Mouse (Mus musculus): Measurements from ENCODE around the gene Casc1.

The Casc1 gene

GRCm38 (mm10) chr6:145204440-145204839 is 6.4 kb downstream of the Casc1 start:
- 90% methylated on average over 6 of the region's 6 CpGs for WGBS

GRCm38 (mm10) chr6:145202432-145203125 is 8.2 kb downstream of the Casc1 start:
- 81% methylated on average over 13 of the region's 13 CpGs for WGBS

- whole genome bisulfite sequencing, result 65% methylated on average over 8 of the region's 8 CpGs
These were observed 12.7 kb downstream of the Casc1 start for GRCm38 (mm10) chr6:145197949-145198686.

- WGBS, result 62% methylated on average over 11 of the region's 11 CpGs
These were observed 17.4 kb downstream of the Casc1 start for GRCm38 (mm10) chr6:145193446-145193845.

GRCm38 (mm10) chr6:145193038-145193437 is 17.8 kb downstream of the Casc1 start:
- 66% methylated on average over 3 of the region's 3 CpGs for WGBS

- 50% methylated on average over 27 of the region's 27 CpGs for WGBS
These were observed 23.4 kb downstream of the Casc1 start for GRCm38 (mm10) chr6:145187093-145188088.

GRCm38 (mm10) chr6:145186096-145186495 is 24.7 kb downstream of the Casc1 start:
- 95% methylated on average over 1 of the region's 1 CpGs for WGBS

- 78% methylated on average over 8 of the region's 8 CpGs for WGBS
These were observed 28.8 kb downstream of the Casc1 start for GRCm38 (mm10) chr6:145182044-145182443.

GRCm38 (mm10) chr6:145179665-145180064 is 31.1 kb downstream of the Casc1 start:
- WGBS, result 55% methylated on average over 6 of the region's 6 CpGs

GRCm38 (mm10) chr6:145176474-145176873 is 34.3 kb downstream of the Casc1 start:
- WGBS, result 76% methylated on average over 10 of the region's 10 CpGs

- 46% methylated on average over 9 of the region's 9 CpGs for WGBS
These were observed 35.2 kb downstream of the Casc1 start for GRCm38 (mm10) chr6:145175571-145175981.

GRCm38 (mm10) chr6:145173781-145174191 is 37.0 kb downstream of the Casc1 start:
- 17% methylated on average over 11 of the region's 11 CpGs for WGBS

GRCm38 (mm10) chr6:145171892-145172606 is 38.8 kb downstream of the Casc1 start:
- 87% methylated on average over 14 of the region's 14 CpGs for WGBS

- WGBS, result 71% methylated on average over 5 of the region's 5 CpGs
These were observed 50.2 kb downstream of the Casc1 start for GRCm38 (mm10) chr6:145160581-145160980.

- 70% methylated on average over 4 of the region's 4 CpGs for WGBS
These were observed 52.2 kb downstream of the Casc1 start for GRCm38 (mm10) chr6:145158619-145159018.

GRCm38 (mm10) chr6:145149054-145149453 is 61.8 kb downstream of the Casc1 start:
- 45% methylated on average over 9 of the region's 9 CpGs for WGBS

GRCm38 (mm10) chr6:145147716-145148115 is 63.1 kb downstream of the Casc1 start:
- 90% methylated on average over 16 of the region's 16 CpGs for WGBS

GRCm38 (mm10) chr6:145145173-145145572 is 65.6 kb downstream of the Casc1 start:
- WGBS, result 82% methylated on average over 7 of the region's 7 CpGs

GRCm38 (mm10) chr6:145141827-145142226 is 69.0 kb downstream of the Casc1 start:
- 95% methylated on average over 12 of the region's 12 CpGs for WGBS

GRCm38 (mm10) chr6:145140706-145141105 is 70.1 kb downstream of the Casc1 start:
- 87% methylated on average over 11 of the region's 11 CpGs for WGBS

- WGBS, result 80% methylated on average over 11 of the region's 11 CpGs
These were observed 70.9 kb downstream of the Casc1 start for GRCm38 (mm10) chr6:145139776-145140475.

Measured in cerebral cortex, adult 2 months (tissue).